Mouse (Mus musculus) limb, embryonic 15.5 days (tissue): ENCODE measurements around the gene Rgma. TPM values are rescaled to one million over a fixed set of nuclear protein-coding genes. Genes with fewer than 3 reads are reported as not detected.

Experiments
- ATAC-seq: fragments of 200-750 bp; cut with Nextera tagmentation; 2 replicates; pipeline ENCODE4 v1.8.0; 2017; ENCODE audit warnings: low read depth, moderate TSS enrichment; ENCODE audit not compliant: insufficient number of reproducible peaks, low FRiP score, low TSS enrichment
- H3K27ac ChIP-seq: fragments of 300-500 bp; sonication (generic); 2 replicates; pipeline ENCODE4 v1.5.1; 2015; ENCODE audit warnings: moderate library complexity, mild to moderate bottlenecking, inconsistent platforms
- H3K27me3 ChIP-seq: fragments of 300-500 bp; sonication (generic); 2 replicates; pipeline ENCODE4 v1.6.1; 2015; ENCODE audit warnings: inconsistent platforms
- H3K36me3 ChIP-seq: fragments of 300-500 bp; sonication (generic); 2 replicates; pipeline ENCODE4 v1.6.1; 2015; ENCODE audit warnings: inconsistent platforms
- H3K4me1 ChIP-seq: fragments of 300-500 bp; sonication (generic); 2 replicates; pipeline ENCODE4 v1.6.1; 2015; ENCODE audit warnings: inconsistent platforms
- H3K4me2 ChIP-seq: fragments of 300-500 bp; sonication (generic); 2 replicates; pipeline ENCODE4 v1.6.1; 2015; ENCODE audit warnings: mild to moderate bottlenecking, inconsistent platforms
- H3K4me3 ChIP-seq: fragments of 300-500 bp; sonication (generic); 2 replicates; pipeline ENCODE4 v1.5.1; 2015; ENCODE audit warnings: mild to moderate bottlenecking, inconsistent platforms
- H3K9ac ChIP-seq: fragments of 300-500 bp; sonication (generic); 2 replicates; pipeline ENCODE4 v1.6.1; 2015; ENCODE audit warnings: inconsistent platforms
- H3K9me3 ChIP-seq: fragments of 300-500 bp; sonication (generic); 2 replicates; pipeline ENCODE4 v1.6.1; 2016; ENCODE audit warnings: inconsistent platforms
- WGBS: fragments of 180-500 bp; shearing (Covaris S2); methylation state at CpG from one replicate; pipeline ENCODE4 v1.1.7; 2015; 5-methylcytosine and 5-hydroxymethylcytosine counted together
- polyA plus RNA-seq: library from polyadenylated mRNA; unstranded; fragments of >200 nt; fragmentation: Nextera tagmentation; extraction: Ambion mirVana; gene quantifications from 2 replicates; pipeline ENCODE4 v1.2.1, GENCODE M21; 2015

The Rgma gene
- polyA plus RNA-seq, 1 experiment from 2014 or later, result 17.1 TPM

DNA sequence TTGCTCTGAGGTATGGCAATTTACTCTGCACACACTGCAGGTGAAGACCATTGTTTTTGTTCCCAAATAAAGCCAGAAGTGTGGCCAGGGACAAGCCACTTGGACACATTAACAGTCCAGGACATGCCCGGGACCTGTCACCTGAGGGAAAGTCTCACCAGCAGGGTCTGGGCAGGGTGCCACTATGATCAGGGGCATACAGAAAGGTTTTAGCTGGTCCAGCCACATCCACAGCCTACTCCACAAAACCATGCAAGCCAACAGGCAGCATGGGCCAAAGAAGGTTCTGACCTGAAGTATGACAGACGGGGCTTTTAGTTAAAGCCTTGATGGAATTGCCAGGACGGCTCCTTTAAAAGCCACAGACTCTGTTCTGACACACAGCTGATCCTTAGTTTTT, 49.4 kb downstream of the Rgma start:
- Histone ChIP-seq H3K4me1 (peaks cover 27% of the 10 kb centered on the region), H3K36me3 (peaks cover 31% of the 10 kb centered on the region), H3K4me3 (no peak overlapping the region), H3K4me2 (no peak overlapping the region), H3K27ac (0 out of 2 replicates have a peak overlapping the region, but pooled peaks have one; percentile 11), H3K27me3 (no peaks in the 10 kb centered on the region), H3K9me3 (no peaks in the 10 kb centered on the region), H3K9ac (no peak overlapping the region)
- ATAC-seq, result no peak
- 50% methylated on average over 3 of the region's 3 CpGs for WGBS

- Histone ChIP-seq H3K4me2 (no peak overlapping the region), H3K27ac (no peak overlapping the region), H3K36me3 (peaks cover 37% of the 10 kb centered on the region), H3K4me3 (no peak overlapping the region), H3K9ac (no peak overlapping the region), H3K9me3 (no peaks in the 10 kb centered on the region), H3K27me3 (no peaks in the 10 kb centered on the region), H3K4me1 (peaks cover 20% of the 10 kb centered on the region)
- 90% methylated on average over 7 of the region's 7 CpGs for WGBS
- ATAC-seq, result no peak
These were observed 50.1 kb downstream of the Rgma start for GRCm38 (mm10) chr7:73425451-73425850.

- no peak overlapping the region for H3K9ac ChIP-seq
- peaks cover 15% of the 10 kb centered on the region for H3K4me1 ChIP-seq
- H3K9me3 ChIP-seq, result no peaks in the 10 kb centered on the region
- no peak overlapping the region for H3K4me3 ChIP-seq
- H3K4me2 ChIP-seq, result no peak overlapping the region
- peaks cover 38% of the 10 kb centered on the region for H3K36me3 ChIP-seq
- H3K27me3 ChIP-seq, result no peaks in the 10 kb centered on the region
- H3K27ac ChIP-seq, result no peak overlapping the region
- no peak for ATAC-seq
- WGBS, result 59% methylated on average over 3 of the region's 3 CpGs
These were observed 50.9 kb downstream of the Rgma start for GRCm38 (mm10) chr7:73426235-73426634.

DNA sequence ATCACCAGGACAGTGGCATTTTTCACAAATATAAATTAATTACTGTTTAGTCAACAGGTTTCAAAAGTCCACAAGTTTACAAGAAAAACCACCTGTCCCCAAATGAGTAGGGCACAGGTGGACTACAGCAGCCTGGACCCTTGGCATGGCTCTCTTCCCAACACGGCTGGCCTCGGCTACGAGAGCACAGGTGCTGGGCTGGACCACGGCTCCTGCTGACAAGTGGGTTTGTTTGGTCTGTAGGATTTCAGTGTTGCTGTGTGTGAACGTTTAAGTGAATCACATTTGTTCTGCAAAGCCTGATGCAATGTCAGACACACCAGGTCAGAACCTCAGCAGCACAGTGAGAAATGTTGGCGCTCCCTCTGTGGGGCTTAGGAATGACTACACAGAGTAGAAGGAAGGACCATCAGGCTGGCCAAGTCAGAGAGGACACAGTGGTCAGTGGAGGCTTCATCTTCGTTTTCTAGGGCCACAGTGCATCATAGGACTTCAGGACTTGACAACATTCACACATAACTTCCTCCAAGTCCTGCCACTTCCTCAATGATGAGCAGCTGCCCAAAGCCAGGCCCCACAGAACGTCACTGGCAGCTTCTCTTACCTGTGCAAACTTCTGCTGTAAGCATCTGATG, 51.6 kb downstream of the Rgma start:
- no peak overlapping the region for H3K9ac ChIP-seq
- H3K4me3 ChIP-seq, result no peak overlapping the region
- H3K9me3 ChIP-seq, result no peaks in the 10 kb centered on the region
- no peak for ATAC-seq
- H3K36me3 ChIP-seq, result peaks cover 41% of the 10 kb centered on the region
- no peak overlapping the region for H3K4me2 ChIP-seq
- 75% methylated on average over 8 of the region's 8 CpGs for WGBS
- H3K4me1 ChIP-seq, result peaks cover 9% of the 10 kb centered on the region
- no peaks in the 10 kb centered on the region for H3K27me3 ChIP-seq
- H3K27ac ChIP-seq, result no peak overlapping the region

GRCm38 (mm10) chr7:73427794-73428193, 52.5 kb downstream of the Rgma start:
- H3K9ac ChIP-seq, result no peak overlapping the region
- no peak for ATAC-seq
- no peaks in the 10 kb centered on the region for H3K9me3 ChIP-seq
- no peak overlapping the region for H3K4me3 ChIP-seq
- no peaks in the 10 kb centered on the region for H3K27me3 ChIP-seq
- WGBS, result 94% methylated on average over 6 of the region's 6 CpGs
- H3K27ac ChIP-seq, result peak overlapping the region; percentile 17; the same call in 1 of the 2 replicates
- H3K4me2 ChIP-seq, result no peak overlapping the region
- peaks cover 43% of the 10 kb centered on the region for H3K36me3 ChIP-seq
- 0 out of 2 replicates have a peak, but pooled peaks cover 4% of the 10 kb centered on the region for H3K4me1 ChIP-seq

DNA sequence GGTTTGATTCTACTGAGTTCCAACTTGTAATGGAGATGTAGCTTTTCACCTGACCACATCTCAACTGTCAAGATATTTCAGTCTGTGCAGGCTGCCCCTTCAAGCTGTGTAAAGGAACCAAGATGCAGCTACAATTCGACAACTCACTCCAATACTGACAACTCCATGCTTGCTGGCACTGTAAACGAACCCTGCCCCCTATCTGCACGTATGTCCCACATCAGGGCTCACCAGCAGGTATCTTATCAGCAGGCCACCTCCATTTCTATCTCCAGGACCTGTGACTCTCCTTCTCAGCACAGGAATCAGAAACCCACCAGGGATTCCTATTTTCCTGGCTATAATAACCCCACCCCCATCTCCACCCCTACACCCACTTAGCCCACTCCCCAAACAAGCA, 53.2 kb downstream of the Rgma start:
- H3K36me3 ChIP-seq, result peaks cover 50% of the 10 kb centered on the region
- H3K4me2 ChIP-seq, result no peak overlapping the region
- ATAC-seq, result no peak
- H3K4me3 ChIP-seq, result no peak overlapping the region
- WGBS, result 89% methylated on average over 3 of the region's 3 CpGs
- no peak overlapping the region for H3K9ac ChIP-seq
- H3K9me3 ChIP-seq, result no peaks in the 10 kb centered on the region
- H3K27ac ChIP-seq, result no peak overlapping the region
- no peaks in the 10 kb centered on the region for H3K27me3 ChIP-seq
- no peaks in the 10 kb centered on the region for H3K4me1 ChIP-seq

GRCm38 (mm10) chr7:73433637-73434335, 58.5 kb downstream of the Rgma start:
- Histone ChIP-seq H3K4me1 (no peaks in the 10 kb centered on the region), H3K27ac (no peak overlapping the region), H3K9me3 (no peaks in the 10 kb centered on the region), H3K4me3 (no peak overlapping the region), H3K9ac (no peak overlapping the region), H3K36me3 (peaks cover 78% of the 10 kb centered on the region), H3K27me3 (no peaks in the 10 kb centered on the region), H3K4me2 (no peak overlapping the region)
- ATAC-seq, result no peak
- WGBS, result 77% methylated on average over 6 of the region's 6 CpGs

- H3K27me3 ChIP-seq, result no peaks in the 10 kb centered on the region
- H3K4me3 ChIP-seq, result no peak overlapping the region
- WGBS, result 88% methylated on average over 2 of the region's 2 CpGs
- H3K9me3 ChIP-seq, result no peaks in the 10 kb centered on the region
- H3K9ac ChIP-seq, result no peak overlapping the region
- no peaks in the 10 kb centered on the region for H3K4me1 ChIP-seq
- H3K36me3 ChIP-seq, result peaks cover 78% of the 10 kb centered on the region
- H3K4me2 ChIP-seq, result no peak overlapping the region
- H3K27ac ChIP-seq, result no peak overlapping the region
- ATAC-seq, result no peak
These were observed 59.0 kb downstream of the Rgma start for GRCm38 (mm10) chr7:73434336-73434677.

- Histone ChIP-seq H3K9ac (no peak overlapping the region), H3K4me1 (no peaks in the 10 kb centered on the region), H3K9me3 (no peaks in the 10 kb centered on the region), H3K4me3 (no peak overlapping the region), H3K4me2 (no peak overlapping the region), H3K36me3 (peaks cover 80% of the 10 kb centered on the region), H3K27ac (no peak overlapping the region), H3K27me3 (no peaks in the 10 kb centered on the region)
- 67% methylated on average over 12 of the region's 12 CpGs for WGBS
- ATAC-seq, result no peak
These were observed 60.4 kb downstream of the Rgma start for GRCm38 (mm10) chr7:73435685-73436084.

DNA sequence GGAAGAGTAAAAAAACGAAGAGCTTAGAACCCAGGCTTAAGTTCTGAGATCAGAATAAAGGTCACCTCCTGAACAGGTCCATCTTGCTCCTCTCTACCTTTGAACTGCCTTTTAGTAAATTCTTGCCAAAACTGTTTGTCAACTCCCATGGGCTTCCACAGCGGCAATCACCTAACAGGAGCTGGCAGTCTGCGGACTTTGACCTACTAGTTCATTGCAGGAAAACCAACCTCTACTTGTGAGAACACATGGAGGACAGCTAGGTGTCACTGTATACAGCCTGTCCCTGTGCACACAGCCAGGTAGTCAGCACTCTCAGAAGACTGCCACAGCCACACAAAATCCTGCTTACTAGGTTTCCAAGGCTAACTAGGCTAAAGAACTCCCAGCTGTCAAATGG, 66.5 kb downstream of the Rgma start:
- H3K9ac ChIP-seq, result no peak overlapping the region
- no peak overlapping the region for H3K27ac ChIP-seq
- 94% methylated on average over 3 of the region's 3 CpGs for WGBS
- no peaks in the 10 kb centered on the region for H3K9me3 ChIP-seq
- H3K4me1 ChIP-seq, result no peaks in the 10 kb centered on the region
- H3K4me3 ChIP-seq, result no peak overlapping the region
- no peak for ATAC-seq
- peaks cover 92% of the 10 kb centered on the region for H3K36me3 ChIP-seq
- no peak overlapping the region for H3K4me2 ChIP-seq
- H3K27me3 ChIP-seq, result no peaks in the 10 kb centered on the region

DNA sequence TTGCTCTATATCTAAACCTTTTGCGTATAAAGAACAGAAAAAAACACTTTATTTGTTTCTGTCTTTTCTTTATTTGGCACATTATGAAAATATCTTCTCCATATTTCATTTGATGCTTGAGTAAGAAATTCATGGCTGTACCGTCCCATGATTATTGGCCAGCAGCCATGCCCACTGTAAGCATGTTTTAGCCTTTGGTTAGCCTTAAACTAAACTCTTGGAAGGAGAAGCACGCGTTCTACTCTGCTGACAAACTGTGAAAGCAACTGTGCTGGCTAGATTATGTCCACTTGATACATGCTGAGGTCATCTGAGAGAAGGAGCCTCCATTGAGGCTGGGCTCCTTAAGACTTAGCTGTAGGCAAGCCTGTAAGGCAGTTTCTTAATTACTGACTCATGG, 66.9 kb downstream of the Rgma start:
- no peak for ATAC-seq
- H3K4me1 ChIP-seq, result no peaks in the 10 kb centered on the region
- H3K27me3 ChIP-seq, result no peaks in the 10 kb centered on the region
- peaks cover 92% of the 10 kb centered on the region for H3K36me3 ChIP-seq
- no peak overlapping the region for H3K27ac ChIP-seq
- H3K4me2 ChIP-seq, result no peak overlapping the region
- H3K4me3 ChIP-seq, result no peak overlapping the region
- no peak overlapping the region for H3K9ac ChIP-seq
- no peaks in the 10 kb centered on the region for H3K9me3 ChIP-seq
- 91% methylated on average over 4 of the region's 4 CpGs for WGBS

GRCm38 (mm10) chr7:73451594-73451993, 76.3 kb downstream of the Rgma start:
- Histone ChIP-seq H3K9ac (no peak overlapping the region), H3K4me3 (no peak overlapping the region), H3K4me1 (no peaks in the 10 kb centered on the region), H3K9me3 (no peaks in the 10 kb centered on the region), H3K27ac (no peak overlapping the region), H3K27me3 (no peaks in the 10 kb centered on the region), H3K36me3 (peaks cover 92% of the 10 kb centered on the region), H3K4me2 (no peak overlapping the region)
- WGBS, result 90% methylated on average over 4 of the region's 4 CpGs
- ATAC-seq, result no peak
